Mouse (Mus musculus) lung, embryonic 16.5 days (tissue): ENCODE results near the gene Atp6ap2. TPM values are rescaled to one million over a fixed set of nuclear protein-coding genes. Genes with fewer than 3 reads are reported as not detected.
"Not testable (repeated sequence)": the region's sequence is repeated elsewhere in the genome, so short reads cannot be mapped to it uniquely, and the experiment has no call there.

Source experiments
- ATAC-seq: fragments of 200-750 bp; cut with Nextera tagmentation; 2 replicates; pipeline ENCODE4 v1.8.0; 2017; ENCODE audit warnings: low read depth, mild to moderate bottlenecking, moderate library complexity
- H3K27ac ChIP-seq: fragments of 300-500 bp; sonication (generic); 2 replicates; pipeline ENCODE4 v1.5.1; 2014; ENCODE audit warnings: mild to moderate bottlenecking, control low read depth, low read length
- H3K27me3 ChIP-seq: fragments of 300-500 bp; sonication (generic); 2 replicates; pipeline ENCODE4 v1.6.1; 2014; ENCODE audit warnings: low read depth, low read length, mixed read lengths; ENCODE audit not compliant: control insufficient read depth, insufficient read depth
- H3K36me3 ChIP-seq: fragments of 300-500 bp; sonication (generic); 2 replicates; pipeline ENCODE4 v1.6.1; 2014; ENCODE audit warnings: low read length; ENCODE audit not compliant: control insufficient read depth, insufficient read depth
- H3K4me1 ChIP-seq: fragments of 300-500 bp; sonication (generic); replicated peaks from 2 replicates; pipeline ENCODE4 v1.6.1; 2014; ENCODE audit warnings: low read length, mixed read lengths; ENCODE audit not compliant: control insufficient read depth, insufficient read depth
- H3K4me2 ChIP-seq: fragments of 300-500 bp; sonication (generic); 2 replicates; pipeline ENCODE4 v1.6.1; 2014; ENCODE audit warnings: low read depth, low read length, control low read depth
- H3K4me3 ChIP-seq: fragments of 300-500 bp; sonication (generic); 2 replicates; pipeline ENCODE4 v1.5.1; 2014; ENCODE audit warnings: mild to moderate bottlenecking, low read length, control low read depth
- H3K9ac ChIP-seq: fragments of 300-500 bp; sonication (generic); 2 replicates; pipeline ENCODE4 v1.6.1; 2014; ENCODE audit warnings: low read length, control low read depth
- H3K9me3 ChIP-seq: fragments of 300-500 bp; sonication (generic); 2 replicates; pipeline ENCODE4 v1.6.1; 2016; ENCODE audit warnings: low read length; ENCODE audit not compliant: control insufficient read depth
- WGBS: fragments of 180-500 bp; shearing (Covaris S2); extraction: QIAGEN DNeasy Blood & Tissue Kit; methylation state at CpG from one replicate; pipeline ENCODE4 v1.1.7; 2014; 5-methylcytosine and 5-hydroxymethylcytosine counted together
- polyA plus RNA-seq: library from polyadenylated mRNA; unstranded; fragments of >200 nt; fragmentation: Nextera tagmentation; extraction: Ambion mirVana; gene quantifications from 2 replicates; pipeline ENCODE4 v1.2.1, GENCODE M21; 2015

Gene Atp6ap2
- polyA plus RNA-seq, 1 experiment from 2014 or later, result 96.0 TPM

GRCm38 (mm10) chrX:12592011-12592410, 4.4 kb downstream of the Atp6ap2 start:
- Histone ChIP-seq H3K36me3 (no peaks in the 10 kb centered on the region), H3K9ac (no peak overlapping the region)
- WGBS, result 55% methylated on average over 5 of the region's 5 CpGs

GRCm38 (mm10) chrX:12593824-12594223, 6.2 kb downstream of the Atp6ap2 start:
- Histone ChIP-seq H3K27me3 (no peaks in the 10 kb centered on the region; the same call in 1 of the 2 replicates), H3K9ac (no peak overlapping the region), H3K36me3 (no peaks in the 10 kb centered on the region), H3K9me3 (no peaks in the 10 kb centered on the region), H3K27ac (no peak overlapping the region), H3K4me1 (no peaks in the 10 kb centered on the region; the same call in 1 of the 2 replicates), H3K4me2 (no peak overlapping the region), H3K4me3 (no peak overlapping the region)
- 79% methylated on average over 5 of the region's 5 CpGs for WGBS
- ATAC-seq, result no peak

More at GRCm38 (mm10) chrX:12592011-12592410, 4.4 kb downstream of the Atp6ap2 start:
- Histone ChIP-seq H3K27ac (no peak overlapping the region), H3K9me3 (no peaks in the 10 kb centered on the region), H3K4me2 (no peak overlapping the region), H3K27me3 (no peaks in the 10 kb centered on the region; the same call in 1 of the 2 replicates), H3K4me1 (peaks cover 3% of the 10 kb centered on the region; the same call in 1 of the 2 replicates), H3K4me3 (no peak overlapping the region)
- no peak for ATAC-seq

- H3K36me3 ChIP-seq, H3K9me3 ChIP-seq, H3K4me3 ChIP-seq, H3K4me2 ChIP-seq, ATAC-seq, H3K9ac ChIP-seq, H3K27ac ChIP-seq, H3K4me1 ChIP-seq, H3K27me3 ChIP-seq: not testable (repeated sequence)
Measured at GRCm38 (mm10) chrX:12610541-12610940, 22.9 kb downstream of the Atp6ap2 start.

- no peaks in the 10 kb centered on the region for H3K4me1 ChIP-seq
- no peak overlapping the region for H3K4me3 ChIP-seq
- no peaks in the 10 kb centered on the region for H3K27me3 ChIP-seq
- H3K9ac ChIP-seq, result no peak overlapping the region
- H3K4me2 ChIP-seq, result no peak overlapping the region
- no peak overlapping the region for H3K27ac ChIP-seq
- no peak for ATAC-seq
- H3K36me3 ChIP-seq, result no peaks in the 10 kb centered on the region; the same call in 1 of the 2 replicates
- no peaks in the 10 kb centered on the region for H3K9me3 ChIP-seq
- WGBS, result 71% methylated on average over 2 of the region's 2 CpGs
Measured at GRCm38 (mm10) chrX:12611211-12611610, 23.6 kb downstream of the Atp6ap2 start.

- H3K4me1 ChIP-seq, H3K9ac ChIP-seq, ATAC-seq, H3K27me3 ChIP-seq, H3K27ac ChIP-seq, H3K4me2 ChIP-seq, H3K4me3 ChIP-seq, H3K36me3 ChIP-seq, H3K9me3 ChIP-seq: not testable (repeated sequence)
- 96% methylated on average over 1 of the region's 1 CpGs for WGBS
Measured at GRCm38 (mm10) chrX:12612360-12612759, 24.8 kb downstream of the Atp6ap2 start.

- no peaks in the 10 kb centered on the region for H3K4me1 ChIP-seq
- H3K9ac ChIP-seq, result no peak overlapping the region
- 79% methylated on average over 4 of the region's 4 CpGs for WGBS
- no peaks in the 10 kb centered on the region for H3K36me3 ChIP-seq
- no peaks in the 10 kb centered on the region for H3K27me3 ChIP-seq
- no peak overlapping the region for H3K27ac ChIP-seq
- H3K9me3 ChIP-seq, result no peaks in the 10 kb centered on the region
- ATAC-seq, result no peak
- no peak overlapping the region for H3K4me3 ChIP-seq
- H3K4me2 ChIP-seq, result no peak overlapping the region
Measured at GRCm38 (mm10) chrX:12625131-12625530, 37.5 kb downstream of the Atp6ap2 start.

GRCm38 (mm10) chrX:12644976-12645375, 57.4 kb downstream of the Atp6ap2 start:
- Histone ChIP-seq H3K4me2 (no peak overlapping the region), H3K36me3 (no peaks in the 10 kb centered on the region), H3K9ac (no peak overlapping the region), H3K4me3 (no peak overlapping the region), H3K4me1 (no peaks in the 10 kb centered on the region), H3K27ac (no peak overlapping the region), H3K9me3 (no peaks in the 10 kb centered on the region), H3K27me3 (no peaks in the 10 kb centered on the region)
- WGBS, result 33% methylated on average over 2 of the region's 2 CpGs
- ATAC-seq, result no peak

- Histone ChIP-seq H3K36me3 (no peaks in the 10 kb centered on the region), H3K9me3 (no peaks in the 10 kb centered on the region)
- ATAC-seq, result no peak
Measured at GRCm38 (mm10) chrX:12645531-12646304, 58.1 kb downstream of the Atp6ap2 start.

GRCm38 (mm10) chrX:12651906-12652305, 64.3 kb downstream of the Atp6ap2 start:
- H3K27me3 ChIP-seq, result no peaks in the 10 kb centered on the region
- H3K4me2 ChIP-seq, result no peak overlapping the region
- WGBS, result 85% methylated on average over 16 of the region's 16 CpGs
- H3K27ac ChIP-seq, result no peak overlapping the region
- H3K36me3 ChIP-seq, result peaks cover 4% of the 10 kb centered on the region; the same call in 1 of the 2 replicates
- ATAC-seq, result no peak
- no peak overlapping the region for H3K4me3 ChIP-seq
- H3K9me3 ChIP-seq, result no peaks in the 10 kb centered on the region
- no peaks in the 10 kb centered on the region for H3K4me1 ChIP-seq
- no peak overlapping the region for H3K9ac ChIP-seq

More at GRCm38 (mm10) chrX:12645531-12646304, 58.1 kb downstream of the Atp6ap2 start:
- Histone ChIP-seq H3K4me2 (no peak overlapping the region), H3K27me3 (no peaks in the 10 kb centered on the region), H3K27ac (no peak overlapping the region), H3K9ac (no peak overlapping the region), H3K4me3 (no peak overlapping the region), H3K4me1 (no peaks in the 10 kb centered on the region)
- WGBS, result 60% methylated on average over 12 of the region's 12 CpGs
